ENCODE assay signal across 8 mouse cellular contexts in the genomic region with DNA sequence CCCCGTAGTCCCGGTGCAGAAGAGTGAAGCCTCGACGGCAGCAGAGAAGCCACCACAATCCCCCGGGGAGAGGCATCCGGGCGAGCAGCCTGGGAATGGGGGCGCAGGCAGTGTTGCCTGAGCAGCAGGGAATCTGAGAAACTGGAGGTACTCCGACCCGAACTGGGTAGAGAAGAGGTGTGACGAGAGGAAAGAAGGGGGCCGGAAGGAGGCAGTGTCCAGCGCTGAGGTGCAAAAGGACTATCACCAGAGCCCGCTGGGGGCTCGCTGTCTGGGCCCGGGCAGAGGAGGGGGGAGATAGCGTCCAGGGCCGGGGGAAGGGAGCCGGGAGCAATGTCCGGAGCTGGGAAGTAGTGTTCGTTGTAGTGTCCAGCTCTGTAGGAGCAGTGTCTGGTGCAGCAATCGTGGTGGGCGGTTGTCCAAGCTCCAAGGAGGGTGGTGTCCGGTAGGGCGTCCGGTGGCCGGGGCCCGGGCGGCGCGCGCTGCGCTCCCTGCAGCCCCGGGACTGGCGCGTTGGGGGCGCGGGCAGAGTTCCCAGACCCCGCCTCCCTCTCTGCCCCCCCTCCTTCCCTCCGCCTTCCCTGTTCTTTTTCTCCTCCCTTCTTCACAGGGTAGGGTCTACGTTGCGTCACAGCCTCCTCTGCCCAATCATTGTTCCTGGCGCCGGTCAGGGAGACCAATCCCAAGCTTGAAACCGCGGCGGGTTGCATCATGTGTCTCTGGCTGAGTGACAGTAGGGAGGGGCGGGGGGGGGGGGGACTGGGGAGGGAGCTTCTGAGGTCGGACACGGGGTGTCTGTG. TPM values are rescaled to one million over a fixed set of nuclear protein-coding genes. Genes with fewer than 3 reads are reported as not detected.
A peak's percentile ranks its signal among the peaks of the same experiment; 100 is the strongest.
DNase-seq lines count a peak whose midpoint lies in the region; ATAC-seq lines count a peak whose summit lies in the region.

Gene Plekhh3 (minus strand): TSS at position 541 of the 800 bp plus-strand sequence.

- H3K4me3 ChIP-seq in forebrain, embryonic 11.5 days (ENCODE audit: low read depth, low read length) = peak within 1 kb of the TSS; percentile 65
- peak within 1 kb of the TSS; percentile 81 for H3K4me3 ChIP-seq in heart, embryonic 16.5 days (ENCODE audit: low read length)
- peak within 1 kb of the TSS; percentile 57 for H3K4me3 ChIP-seq in liver, embryonic 15.5 days (replicated peaks)
- H3K4me3 ChIP-seq in neural tube, embryonic 12.5 days = peak within 1 kb of the TSS; percentile 67

- under 1% methylated on average over 50 of the region's 50 CpGs for WGBS in forebrain, embryonic 11.5 days
- under 1% methylated on average over 50 of the region's 50 CpGs for WGBS in heart, embryonic 16.5 days
- WGBS in liver, embryonic 15.5 days (ENCODE audit: insufficient replicate concordance) = under 1% methylated on average over 50 of the region's 50 CpGs
- WGBS in neural tube, embryonic 12.5 days = under 1% methylated on average over 49 of the region's 50 CpGs

- peak; percentile 97 for DNase-seq in brain, embryonic 18.5 days (ENCODE audit: low read depth, low spot score)
- DNase-seq in forebrain, embryonic 11.5 days (ENCODE audit: low spot score) = peak; percentile 98
- DNase-seq in kidney, postnatal 36 days = peak; percentile 94 to 99
- DNase-seq in testis, postnatal 14 days (ENCODE audit: low spot score) = peak; percentile 93

- H3K27ac ChIP-seq in forebrain, embryonic 11.5 days (ENCODE audit: low read depth, low read length) = peak within 1 kb of the TSS; percentile 59; the same call in 1 of the 2 replicates
- H3K27ac ChIP-seq in heart, embryonic 16.5 days (ENCODE audit: low read length) = peak within 1 kb of the TSS; percentile 93
- peak within 1 kb of the TSS; percentile 51 for H3K27ac ChIP-seq in liver, embryonic 15.5 days (replicated peaks)
- peak within 1 kb of the TSS; percentile 51; the same call in 1 of the 2 replicates for H3K27ac ChIP-seq in neural tube, embryonic 12.5 days

- H3K9ac ChIP-seq in forebrain, embryonic 11.5 days (ENCODE audit: low read length) = peak within 1 kb of the TSS; percentile 64
- H3K9ac ChIP-seq in heart, embryonic 16.5 days (ENCODE audit: low read length) = peak within 1 kb of the TSS; percentile 86
- peak within 1 kb of the TSS; percentile 11; the same call in 1 of the 2 replicates for H3K9ac ChIP-seq in liver, embryonic 15.5 days
- H3K9ac ChIP-seq in neural tube, embryonic 12.5 days = peak within 1 kb of the TSS; percentile 66

- H3K36me3 ChIP-seq in forebrain, embryonic 11.5 days (ENCODE audit: control insufficient read depth, insufficient read depth, low read length) = no peaks in the 10 kb centered on the region
- peaks cover 23% of the 10 kb centered on the region for H3K36me3 ChIP-seq in heart, embryonic 16.5 days (ENCODE audit: control insufficient read depth, insufficient read depth)
- H3K36me3 ChIP-seq in liver, embryonic 15.5 days (replicated peaks) = 0 out of 2 replicates have a peak, but pooled peaks cover 4% of the 10 kb centered on the region
- H3K36me3 ChIP-seq in neural tube, embryonic 12.5 days = peaks cover 11% of the 10 kb centered on the region

- peak within 1 kb of the TSS; percentile 82 for H3K4me2 ChIP-seq in forebrain, embryonic 11.5 days (ENCODE audit: low read depth, low read length, severe bottlenecking)
- H3K4me2 ChIP-seq in heart, embryonic 16.5 days (ENCODE audit: low read depth, low read length) = peak within 1 kb of the TSS; percentile 80
- H3K4me2 ChIP-seq in liver, embryonic 15.5 days = peak within 1 kb of the TSS; percentile 66
- peak within 1 kb of the TSS; percentile 86 for H3K4me2 ChIP-seq in neural tube, embryonic 12.5 days (replicated peaks)

- no peaks in the 10 kb centered on the region for H3K9me3 ChIP-seq in forebrain, embryonic 11.5 days (ENCODE audit: control insufficient read depth, low read length)
- H3K9me3 ChIP-seq in heart, embryonic 16.5 days (replicated peaks; ENCODE audit: control insufficient read depth, low read length) = no peaks in the 10 kb centered on the region
- no peaks in the 10 kb centered on the region for H3K9me3 ChIP-seq in liver, embryonic 15.5 days (replicated peaks)
- H3K9me3 ChIP-seq in neural tube, embryonic 12.5 days = no peaks in the 10 kb centered on the region

- peak; percentile 49 for ATAC-seq in CD4-positive, CD25-positive, alpha-beta regulatory T cell, adult 4 months
- ATAC-seq in forebrain, embryonic 11.5 days (replicated peaks; ENCODE audit: low FRiP score) = peak; percentile 94
- ATAC-seq in heart, embryonic 16.5 days (replicated peaks; ENCODE audit: extremely low read depth, insufficient read depth, low FRiP score) = peak; percentile 94
- ATAC-seq in liver, embryonic 15.5 days (ENCODE audit: insufficient read depth) = peak; percentile 81
- peak; percentile 95 for ATAC-seq in neural tube, embryonic 12.5 days (ENCODE audit: low FRiP score, low read depth)

- peaks cover 26% of the 10 kb centered on the region for H3K4me1 ChIP-seq in forebrain, embryonic 11.5 days (replicated peaks; ENCODE audit: control insufficient read depth, insufficient read depth, low read length)
- peaks cover 53% of the 10 kb centered on the region for H3K4me1 ChIP-seq in heart, embryonic 16.5 days (ENCODE audit: control insufficient read depth, insufficient read depth, low read length)
- peaks cover 68% of the 10 kb centered on the region for H3K4me1 ChIP-seq in liver, embryonic 15.5 days (replicated peaks)
- peaks cover 50% of the 10 kb centered on the region for H3K4me1 ChIP-seq in neural tube, embryonic 12.5 days

- H3K27me3 ChIP-seq in forebrain, embryonic 11.5 days (ENCODE audit: control insufficient read depth, insufficient read depth, low read length) = peaks cover 71% of the 10 kb centered on the region
- H3K27me3 ChIP-seq in heart, embryonic 16.5 days (ENCODE audit: control insufficient read depth, insufficient read depth, low read length) = peaks cover 19% of the 10 kb centered on the region
- H3K27me3 ChIP-seq in liver, embryonic 15.5 days = peaks cover 100% of the 10 kb centered on the region
- peaks cover 71% of the 10 kb centered on the region for H3K27me3 ChIP-seq in neural tube, embryonic 12.5 days (replicated peaks)

RNA-seq across cellular contexts. Expression of gene Plekhh3, which starts in this region (rescaled TPM):
- polyA plus RNA-seq in CD4-positive, CD25-positive, alpha-beta regulatory T cell, adult 4 months (2017; shearing (Covaris generic)) = not detected
- polyA plus RNA-seq in forebrain, embryonic 11.5 days (2014; fragmentation: Nextera tagmentation; extraction: Ambion mirVana) = 7.9 and 9.1 TPM in 2 replicates
- 8.7 and 11.5 TPM in 2 replicates for polyA plus RNA-seq in heart, embryonic 16.5 days (2015; fragmentation: Nextera tagmentation; extraction: Ambion mirVana)
- 1.5 and 1.9 TPM in 2 replicates for polyA plus RNA-seq in liver, embryonic 15.5 days (2015; fragmentation: Nextera tagmentation; extraction: Ambion mirVana)
- 16.1 and 17.1 TPM in 2 replicates for polyA plus RNA-seq in neural tube, embryonic 12.5 days (2016; fragmentation: Nextera tagmentation; extraction: Ambion mirVana)

Comparison
In these comparisons a context has a peak if more than half of its experiments do, and no peak if none do; other contexts are left out.
1. Peak in every context shown above with its lines: DNase-seq, ATAC-seq, H3K4me3 ChIP-seq and H3K27ac ChIP-seq.
2. Peak in ATAC-seq in CD4-positive, CD25-positive, alpha-beta regulatory T cell, adult 4 months; RNA of the gene not detected or under 1 TPM.
3. H3K9ac ChIP-seq: peak in every context shown above with its lines; median percentile 86 in heart, embryonic 16.5 days; 66 in neural tube, embryonic 12.5 days; 64 in forebrain, embryonic 11.5 days; 11 in liver, embryonic 15.5 days.